In genomic region chr4:45763288-45764140, GRCm38 (mm10) we compare ENCODE assay signal across 8 mouse cellular contexts. TPM values are rescaled to one million over a fixed set of nuclear protein-coding genes. Genes with fewer than 3 reads are reported as not detected.
DNase-seq lines count a peak whose midpoint lies in the region; ATAC-seq and TF ChIP-seq lines count a peak whose summit lies in the region.

No protein-coding gene starts in this region.

- no peak for ATAC-seq in kidney, embryonic 15.5 days (replicated peaks; ENCODE audit: low FRiP score)
- ATAC-seq in heart, embryonic 12.5 days (ENCODE audit: insufficient number of reproducible peaks, low FRiP score), result no peak
- peak; percentile 18; the same call in 1 of the 2 replicates for ATAC-seq in limb, embryonic 15.5 days (ENCODE audit: insufficient number of reproducible peaks, low FRiP score, low TSS enrichment, low read depth)

- 12% methylated on average over 18 of the region's 18 CpGs for WGBS in kidney, embryonic 15.5 days
- WGBS in kidney, adult 2 months, result 30% methylated on average over 18 of the region's 18 CpGs
- WGBS in heart, embryonic 12.5 days, result 5% methylated on average over 18 of the region's 18 CpGs
- 8% methylated on average over 18 of the region's 18 CpGs for WGBS in limb, embryonic 15.5 days

- H3K4me2 ChIP-seq in kidney, embryonic 15.5 days, result peak overlapping the region; percentile 52
- peak overlapping the region; percentile 61 for H3K4me2 ChIP-seq in heart, embryonic 12.5 days
- peak overlapping the region; percentile 31 for H3K4me2 ChIP-seq in limb, embryonic 15.5 days

- peak overlapping the region; percentile 16; the same call in 1 of the 2 replicates for H3K27ac ChIP-seq in kidney, embryonic 15.5 days
- no peak overlapping the region for H3K27ac ChIP-seq in kidney, adult 2 months (ENCODE audit: insufficient read depth, low read depth, low read length)
- peak overlapping the region; percentile 6; the same call in 1 of the 2 replicates for H3K27ac ChIP-seq in heart, embryonic 12.5 days (ENCODE audit: poor library complexity, severe bottlenecking)
- H3K27ac ChIP-seq in limb, embryonic 15.5 days, result peak overlapping the region; percentile 65

- peak overlapping the region; percentile 22 for H3K4me3 ChIP-seq in kidney, embryonic 15.5 days (replicated peaks)
- no peak overlapping the region for H3K4me3 ChIP-seq in kidney, adult 2 months (ENCODE audit: insufficient read depth, low read depth, low read length)
- H3K4me3 ChIP-seq in heart, embryonic 12.5 days, result peak overlapping the region; percentile 14
- peak overlapping the region; percentile 9; the same call in 1 of the 2 replicates for H3K4me3 ChIP-seq in limb, embryonic 15.5 days

- no peak overlapping the region for H3K9ac ChIP-seq in kidney, embryonic 15.5 days
- peak overlapping the region; percentile 26; the same call in 1 of the 2 replicates for H3K9ac ChIP-seq in heart, embryonic 12.5 days
- H3K9ac ChIP-seq in limb, embryonic 15.5 days, result no peak overlapping the region

- H3K9me3 ChIP-seq in kidney, embryonic 15.5 days (replicated peaks), result no peaks in the 10 kb centered on the region
- no peaks in the 10 kb centered on the region for H3K9me3 ChIP-seq in heart, embryonic 12.5 days (replicated peaks)
- H3K9me3 ChIP-seq in limb, embryonic 15.5 days, result no peaks in the 10 kb centered on the region

- no peaks in the 10 kb centered on the region for H3K36me3 ChIP-seq in kidney, embryonic 15.5 days
- H3K36me3 ChIP-seq in kidney, adult 2 months (ENCODE audit: control insufficient read depth, insufficient read depth, low read length), result no peaks in the 10 kb centered on the region
- H3K36me3 ChIP-seq in heart, embryonic 12.5 days, result no peaks in the 10 kb centered on the region
- H3K36me3 ChIP-seq in limb, embryonic 15.5 days, result no peaks in the 10 kb centered on the region

- H3K4me1 ChIP-seq in kidney, embryonic 15.5 days, result peaks cover 58% of the 10 kb centered on the region
- H3K4me1 ChIP-seq in kidney, adult 2 months (ENCODE audit: control insufficient read depth, insufficient read depth, low read length), result no peaks in the 10 kb centered on the region
- peaks cover 59% of the 10 kb centered on the region for H3K4me1 ChIP-seq in heart, embryonic 12.5 days (replicated peaks)
- H3K4me1 ChIP-seq in limb, embryonic 15.5 days, result peaks cover 47% of the 10 kb centered on the region

- DNase-seq in kidney, adult 2 months, result no peak
- DNase-seq in ZHBTc4 (ENCODE audit: low read depth, low spot score), result peak; percentile 94
- peak; percentile 29 for DNase-seq in right cerebral cortex, postnatal 4 days
- no peak for DNase-seq in adrenal gland, postnatal 25 days
- DNase-seq in urinary bladder, postnatal 4 days (ENCODE audit: low spot score in 2 of 2), result no peak

- no peak for TF ChIP-seq CTCF in kidney, adult 2 months (conservative IDR thresholded peaks at IDR 0.05; ENCODE audit: insufficient read depth, insufficient read length, low read depth, low read length)

- TF ChIP-seq POLR2A in kidney, adult 2 months (IDR thresholded peaks at IDR 0.05; ENCODE audit: low read depth, low read length), result no peak

- H3K27me3 ChIP-seq in kidney, embryonic 15.5 days, result peaks cover 52% of the 10 kb centered on the region
- H3K27me3 ChIP-seq in kidney, adult 2 months (replicated peaks; ENCODE audit: control insufficient read depth, insufficient read depth, low read length), result no peaks in the 10 kb centered on the region
- peaks cover 9% of the 10 kb centered on the region for H3K27me3 ChIP-seq in heart, embryonic 12.5 days (replicated peaks)
- H3K27me3 ChIP-seq in limb, embryonic 15.5 days, result peaks cover 48% of the 10 kb centered on the region

RNA-seq across cellular contexts. Expression of gene Aldh1b1, which starts 35.3 kb away (rescaled TPM):
- polyA plus RNA-seq in kidney, embryonic 15.5 days (2015; fragmentation: Nextera tagmentation; extraction: Ambion mirVana), result 10.8 and 11.2 TPM in 2 replicates
- polyA plus RNA-seq in kidney, adult 2 months (2012; rRNA removed), result 4.2 and 5.8 TPM in 2 replicates
- 104 and 107 TPM in 2 replicates for polyA plus RNA-seq in heart, embryonic 12.5 days (2016; fragmentation: Nextera tagmentation; extraction: Ambion mirVana)
- polyA plus RNA-seq in limb, embryonic 15.5 days (2015; fragmentation: Nextera tagmentation; extraction: Ambion mirVana), result 2.4 and 3.0 TPM in 2 replicates
- total RNA-seq in adrenal gland, postnatal 25 days (2021), result 32.9 and 42.0 TPM in 2 replicates

Comparison
In these comparisons a context has a peak if more than half of its experiments do, and no peak if none do; other contexts are left out.
1. DNase-seq: peak in ZHBTc4 (single experiment) and right cerebral cortex, postnatal 4 days (single experiment); none in kidney, adult 2 months (single experiment), adrenal gland, postnatal 25 days (single experiment) and urinary bladder, postnatal 4 days (0 of 2).
2. Peak in every context shown above with its lines, with median percentiles within 50 percentile points of each other: H3K4me2 ChIP-seq.